Comparison of ENCODE assay signal across 8 mouse cellular contexts in genomic region chr13:63272602-63273229, GRCm38 (mm10).
A peak's percentile ranks its signal among the peaks of the same experiment; 100 is the strongest.
DNase-seq lines count a peak whose midpoint lies in the region; ATAC-seq and TF ChIP-seq lines count a peak whose summit lies in the region.

No protein-coding gene starts in this region.

- peak; percentile 90 for ATAC-seq in embryonic facial prominence, embryonic 11.5 days (replicated peaks; ENCODE audit: insufficient number of reproducible peaks, low FRiP score, low TSS enrichment, low read depth)
- peak; percentile 77 for ATAC-seq in heart, embryonic 11.5 days (replicated peaks; ENCODE audit: insufficient number of reproducible peaks, low FRiP score, low TSS enrichment)
- peak; percentile 93 for ATAC-seq in kidney, embryonic 14.5 days (ENCODE audit: low FRiP score, low TSS enrichment)
- ATAC-seq in lung, postnatal 0 days = peak; percentile 98

- TF ChIP-seq EP300 in lung, postnatal 0 days (IDR thresholded peaks at IDR 0.05) = peak; percentile 86

- no peaks in the 10 kb centered on the region for H3K27me3 ChIP-seq in embryonic facial prominence, embryonic 11.5 days (ENCODE audit: control insufficient read depth, insufficient read depth, low read length)
- H3K27me3 ChIP-seq in heart, embryonic 11.5 days (ENCODE audit: control insufficient read depth, insufficient read depth, low read length) = peaks cover 3% of the 10 kb centered on the region
- H3K27me3 ChIP-seq in kidney, embryonic 14.5 days (ENCODE audit: control insufficient read depth, insufficient read depth, low read length) = no peaks in the 10 kb centered on the region
- no peaks in the 10 kb centered on the region for H3K27me3 ChIP-seq in lung, postnatal 0 days (replicated peaks; ENCODE audit: insufficient read depth, low read length)

- no peaks in the 10 kb centered on the region for H3K9me3 ChIP-seq in embryonic facial prominence, embryonic 11.5 days (replicated peaks; ENCODE audit: control insufficient read depth, low read length)
- H3K9me3 ChIP-seq in heart, embryonic 11.5 days (replicated peaks; ENCODE audit: control insufficient read depth, low read length) = no peaks in the 10 kb centered on the region
- no peaks in the 10 kb centered on the region for H3K9me3 ChIP-seq in kidney, embryonic 14.5 days (ENCODE audit: control insufficient read depth, low read length)
- no peaks in the 10 kb centered on the region for H3K9me3 ChIP-seq in lung, postnatal 0 days (ENCODE audit: low read length)

- DNase-seq in WW6 (ENCODE audit: low read depth, low spot score) = peak; percentile 87
- DNase-seq in embryonic facial prominence, embryonic 11.5 days (ENCODE audit: low spot score) = peak; percentile 83
- peak; percentile 95 for DNase-seq in lung, postnatal 0 days (ENCODE audit: low spot score)
- DNase-seq in retina, postnatal 7 days (ENCODE audit: low read depth, low spot score) = peak; percentile 17
- DNase-seq in layer of hippocampus, postnatal 10 days (ENCODE audit: low spot score in 2 of 2) = no peak
- DNase-seq in spleen, adult 18-20 months = no peak

- no peak for TF ChIP-seq CTCF in lung, postnatal 0 days (IDR thresholded peaks at IDR 0.05)

- no peaks in the 10 kb centered on the region for H3K36me3 ChIP-seq in embryonic facial prominence, embryonic 11.5 days (replicated peaks; ENCODE audit: control insufficient read depth, insufficient read depth, low read depth, low read length)
- H3K36me3 ChIP-seq in heart, embryonic 11.5 days (ENCODE audit: control insufficient read depth, insufficient read depth, low read length) = no peaks in the 10 kb centered on the region
- no peaks in the 10 kb centered on the region for H3K36me3 ChIP-seq in kidney, embryonic 14.5 days (ENCODE audit: control insufficient read depth, insufficient read depth, low read length)
- H3K36me3 ChIP-seq in lung, postnatal 0 days (ENCODE audit: insufficient read depth, low read length) = no peaks in the 10 kb centered on the region

- peak overlapping the region; percentile 60 for H3K27ac ChIP-seq in embryonic facial prominence, embryonic 11.5 days (replicated peaks; ENCODE audit: low read depth, low read length)
- H3K27ac ChIP-seq in heart, embryonic 11.5 days (ENCODE audit: low read depth, low read length) = peak overlapping the region; percentile 57
- H3K27ac ChIP-seq in kidney, embryonic 14.5 days (ENCODE audit: low read depth, low read length) = peak overlapping the region; percentile 91
- H3K27ac ChIP-seq in lung, postnatal 0 days (ENCODE audit: low read length) = peak overlapping the region; percentile 87

- H3K4me3 ChIP-seq in embryonic facial prominence, embryonic 11.5 days (ENCODE audit: low read depth, low read length) = peak overlapping the region; percentile 43
- peak overlapping the region; percentile 47 for H3K4me3 ChIP-seq in heart, embryonic 11.5 days (ENCODE audit: low read depth, low read length)
- H3K4me3 ChIP-seq in kidney, embryonic 14.5 days (ENCODE audit: low read length) = peak overlapping the region; percentile 50
- H3K4me3 ChIP-seq in lung, postnatal 0 days (ENCODE audit: low read depth, low read length) = peak overlapping the region; percentile 34

- peak overlapping the region; percentile 58 for H3K4me2 ChIP-seq in embryonic facial prominence, embryonic 11.5 days (ENCODE audit: low read depth, low read length)
- peak overlapping the region; percentile 75 for H3K4me2 ChIP-seq in heart, embryonic 11.5 days
- H3K4me2 ChIP-seq in kidney, embryonic 14.5 days (replicated peaks; ENCODE audit: low read depth, low read length) = peak overlapping the region; percentile 55
- peak overlapping the region; percentile 53 for H3K4me2 ChIP-seq in lung, postnatal 0 days (replicated peaks; ENCODE audit: low read depth, low read length)

- peak overlapping the region; percentile 53 for H3K9ac ChIP-seq in embryonic facial prominence, embryonic 11.5 days (replicated peaks; ENCODE audit: low read length)
- peak overlapping the region; percentile 59 for H3K9ac ChIP-seq in heart, embryonic 11.5 days (ENCODE audit: low read depth, low read length)
- H3K9ac ChIP-seq in kidney, embryonic 14.5 days (ENCODE audit: low read depth, low read length) = peak overlapping the region; percentile 58
- peak overlapping the region; percentile 37 for H3K9ac ChIP-seq in lung, postnatal 0 days (replicated peaks; ENCODE audit: low read depth)

- under 1% methylated on average over 23 of the region's 27 CpGs for WGBS in embryonic facial prominence, embryonic 11.5 days
- 2% methylated on average over 27 of the region's 27 CpGs for WGBS in heart, embryonic 11.5 days (ENCODE audit: insufficient replicate concordance)
- WGBS in kidney, embryonic 14.5 days = 5% methylated on average over 26 of the region's 27 CpGs
- WGBS in lung, postnatal 0 days = 11% methylated on average over 27 of the region's 27 CpGs

- H3K4me1 ChIP-seq in embryonic facial prominence, embryonic 11.5 days (ENCODE audit: control insufficient read depth, insufficient read depth, low read length) = peaks cover 6% of the 10 kb centered on the region
- peaks cover 38% of the 10 kb centered on the region for H3K4me1 ChIP-seq in heart, embryonic 11.5 days (ENCODE audit: control insufficient read depth, insufficient read depth, low read length)
- H3K4me1 ChIP-seq in kidney, embryonic 14.5 days (ENCODE audit: control insufficient read depth, insufficient read depth, low read length) = peaks cover 40% of the 10 kb centered on the region
- peaks cover 17% of the 10 kb centered on the region; the same call in 1 of the 2 replicates for H3K4me1 ChIP-seq in lung, postnatal 0 days (ENCODE audit: insufficient read depth, low read depth, low read length)

Comparison
In these comparisons a context has a peak if more than half of its experiments do, and no peak if none do; other contexts are left out.
1. DNase-seq: peak in WW6 (single experiment), embryonic facial prominence, embryonic 11.5 days (single experiment), lung, postnatal 0 days (single experiment) and retina, postnatal 7 days (single experiment); none in layer of hippocampus, postnatal 10 days (0 of 2) and spleen, adult 18-20 months (0 of 2).
2. Peak in every context shown above with its lines, with median percentiles within 50 percentile points of each other: ATAC-seq, H3K27ac ChIP-seq, H3K4me2 ChIP-seq, H3K4me3 ChIP-seq and H3K9ac ChIP-seq.